Mouse (Mus musculus) embryonic facial prominence, embryonic 11.5 days (tissue): ENCODE results near the gene Sh3bp5. TPM values are rescaled to one million over a fixed set of nuclear protein-coding genes. Genes with fewer than 3 reads are reported as not detected.

ENCODE experiments used
- ATAC-seq: fragments of 200-750 bp; cut with Nextera tagmentation; replicated peaks from 2 replicates; pipeline ENCODE4 v1.8.0; 2017; ENCODE audit warnings: low read depth; ENCODE audit not compliant: insufficient number of reproducible peaks, low FRiP score, low TSS enrichment
- DNase-seq: peaks from one replicate; pipeline ENCODE4 v3.0.0-alpha.2; 2015; ENCODE audit warnings: low spot score
- H3K27ac ChIP-seq: fragments of 300-500 bp; sonication (generic); replicated peaks from 2 replicates; pipeline ENCODE4 v1.5.1; 2014; ENCODE audit warnings: mild to moderate bottlenecking, low read depth, low read length, control low read depth
- H3K27me3 ChIP-seq: fragments of 300-500 bp; sonication (generic); 2 replicates; pipeline ENCODE4 v1.6.1; 2014; ENCODE audit warnings: mild to moderate bottlenecking, low read length, moderate library complexity, mixed read lengths; ENCODE audit not compliant: control insufficient read depth, insufficient read depth
- H3K36me3 ChIP-seq: fragments of 300-500 bp; sonication (generic); replicated peaks from 2 replicates; pipeline ENCODE4 v1.6.1; 2014; ENCODE audit warnings: low read depth, mild to moderate bottlenecking, low read length, moderate library complexity, mixed read lengths; ENCODE audit not compliant: control insufficient read depth, insufficient read depth
- H3K4me1 ChIP-seq: fragments of 300-500 bp; sonication (generic); 2 replicates; pipeline ENCODE4 v1.6.1; 2014; ENCODE audit warnings: low read length, mixed read lengths; ENCODE audit not compliant: control insufficient read depth, insufficient read depth
- H3K4me2 ChIP-seq: fragments of 300-500 bp; sonication (generic); 2 replicates; pipeline ENCODE4 v1.6.1; 2014; ENCODE audit warnings: low read depth, mild to moderate bottlenecking, control low read depth, low read length, moderate library complexity
- H3K4me3 ChIP-seq: fragments of 300-500 bp; sonication (generic); 2 replicates; pipeline ENCODE4 v1.5.1; 2014; ENCODE audit warnings: low read depth, low read length, control low read depth
- H3K9ac ChIP-seq: fragments of 300-500 bp; sonication (generic); replicated peaks from 2 replicates; pipeline ENCODE4 v1.6.1; 2014; ENCODE audit warnings: mild to moderate bottlenecking, control low read depth, low read length
- H3K9me3 ChIP-seq: fragments of 300-500 bp; sonication (generic); replicated peaks from 2 replicates; pipeline ENCODE4 v1.6.1; 2016; ENCODE audit warnings: mild to moderate bottlenecking, low read length, inconsistent platforms, mixed read lengths; ENCODE audit not compliant: control insufficient read depth
- WGBS: fragments of 180-500 bp; shearing (Covaris S2); extraction: QIAGEN DNeasy Blood & Tissue Kit; methylation state at CpG from one replicate; pipeline ENCODE4 v1.1.7; 2014; 5-methylcytosine and 5-hydroxymethylcytosine counted together
- polyA plus RNA-seq: library from polyadenylated mRNA; unstranded; fragments of >200 nt; fragmentation: Nextera tagmentation; extraction: Ambion mirVana; gene quantifications from 2 replicates; pipeline ENCODE4 v1.2.1, GENCODE M21; 2014

Gene Sh3bp5
- polyA plus RNA-seq, 1 experiment from 2014 or later = 16.0 TPM

DNA sequence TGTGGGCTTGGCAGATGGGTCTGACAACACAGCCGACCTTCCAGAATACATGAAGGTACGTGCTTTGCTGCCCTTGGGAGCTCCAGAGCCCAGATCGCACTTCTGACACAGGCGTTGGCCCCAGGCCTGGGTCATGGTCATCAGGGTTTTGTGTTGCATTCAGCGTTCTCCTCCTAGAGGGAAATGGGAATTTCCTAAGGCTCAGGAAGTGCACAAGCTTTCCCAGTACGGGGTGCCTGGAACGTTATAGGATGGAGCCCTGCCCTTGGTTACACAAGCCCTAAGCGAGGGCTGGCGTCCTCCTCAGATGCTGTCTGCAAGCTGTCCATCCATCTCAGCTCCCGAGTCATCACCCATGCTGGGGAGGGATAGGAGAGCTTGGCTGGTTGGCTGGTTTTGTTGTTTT lies 23.2 kb downstream of the Sh3bp5 start:
- H3K27ac ChIP-seq = no peak overlapping the region
- no peak for ATAC-seq

DNA sequence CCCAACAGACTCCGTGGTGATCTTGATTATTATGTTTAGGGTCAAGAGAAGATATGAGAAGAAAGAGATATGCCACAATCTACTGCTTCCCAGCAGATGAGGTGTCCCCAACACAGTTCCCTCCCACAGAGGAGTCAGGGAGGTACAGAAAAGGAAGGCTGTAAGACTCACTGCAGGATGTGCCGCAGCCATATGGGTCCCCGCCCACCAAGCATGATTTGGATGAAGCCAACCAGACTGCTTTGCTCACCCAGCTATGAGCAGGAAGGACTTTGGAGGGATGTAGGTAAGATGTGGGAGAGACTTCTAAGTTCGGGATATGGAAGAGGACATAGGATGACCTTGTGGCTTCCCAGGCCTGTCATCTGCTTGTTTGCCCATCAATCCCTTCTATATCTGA lies 25.1 kb downstream of the Sh3bp5 start:
- H3K4me3 ChIP-seq = no peak overlapping the region
- H3K9me3 ChIP-seq = no peaks in the 10 kb centered on the region
- ATAC-seq (no peak), DNase-seq (no peak)
- H3K36me3 ChIP-seq = no peaks in the 10 kb centered on the region
- H3K4me1 ChIP-seq = peaks cover 4% of the 10 kb centered on the region
- no peak overlapping the region for H3K9ac ChIP-seq
- no peak overlapping the region for H3K27ac ChIP-seq
- WGBS = 78% methylated on average over 4 of the region's 4 CpGs
- no peak overlapping the region for H3K4me2 ChIP-seq
- no peaks in the 10 kb centered on the region for H3K27me3 ChIP-seq

More for the DNA sequence above, 23.2 kb downstream of the Sh3bp5 start:
- 58% methylated on average over 10 of the region's 10 CpGs for WGBS
- no peaks in the 10 kb centered on the region for H3K9me3 ChIP-seq
- no peaks in the 10 kb centered on the region for H3K36me3 ChIP-seq
- no peak overlapping the region for H3K9ac ChIP-seq
- no peaks in the 10 kb centered on the region for H3K27me3 ChIP-seq
- H3K4me2 ChIP-seq = no peak overlapping the region
- peaks cover 4% of the 10 kb centered on the region for H3K4me1 ChIP-seq
- no peak for DNase-seq
- H3K4me3 ChIP-seq = no peak overlapping the region

DNA sequence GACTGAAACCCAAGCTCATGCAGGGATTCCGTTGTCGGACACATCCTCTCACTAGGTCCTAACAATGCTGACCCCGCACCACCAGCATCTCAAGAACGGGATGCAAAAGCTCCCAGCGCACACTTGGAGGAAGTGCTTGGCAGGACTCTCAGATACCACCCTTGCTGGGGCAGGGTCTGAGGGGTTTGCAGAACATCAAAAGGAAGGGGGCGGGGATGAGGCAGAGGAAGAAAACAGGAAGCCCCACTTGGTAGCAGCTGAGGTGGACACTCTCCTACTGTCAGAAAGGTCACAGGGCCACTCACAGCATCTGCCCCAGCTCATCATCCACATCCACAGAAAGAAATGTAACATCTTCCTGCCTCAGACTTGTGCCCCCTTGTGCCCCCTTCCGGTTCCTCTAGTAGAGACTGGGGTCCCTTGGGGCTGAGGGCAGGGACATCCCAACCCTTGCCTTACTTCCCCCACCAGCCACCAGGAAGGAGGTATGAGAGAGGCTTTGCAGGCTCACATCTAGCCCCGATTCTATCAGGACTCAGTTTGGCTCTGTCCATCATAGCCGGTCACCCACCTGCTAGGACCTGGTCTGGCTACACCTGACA lies 25.7 kb downstream of the Sh3bp5 start:
- H3K27me3 ChIP-seq = no peaks in the 10 kb centered on the region
- H3K9ac ChIP-seq = no peak overlapping the region
- peaks cover 4% of the 10 kb centered on the region for H3K4me1 ChIP-seq
- ATAC-seq (no peak), DNase-seq (no peak)
- no peak overlapping the region for H3K4me3 ChIP-seq
- no peak overlapping the region for H3K27ac ChIP-seq
- 75% methylated on average over 9 of the region's 9 CpGs for WGBS
- no peaks in the 10 kb centered on the region for H3K36me3 ChIP-seq
- no peaks in the 10 kb centered on the region for H3K9me3 ChIP-seq
- H3K4me2 ChIP-seq = no peak overlapping the region

DNA sequence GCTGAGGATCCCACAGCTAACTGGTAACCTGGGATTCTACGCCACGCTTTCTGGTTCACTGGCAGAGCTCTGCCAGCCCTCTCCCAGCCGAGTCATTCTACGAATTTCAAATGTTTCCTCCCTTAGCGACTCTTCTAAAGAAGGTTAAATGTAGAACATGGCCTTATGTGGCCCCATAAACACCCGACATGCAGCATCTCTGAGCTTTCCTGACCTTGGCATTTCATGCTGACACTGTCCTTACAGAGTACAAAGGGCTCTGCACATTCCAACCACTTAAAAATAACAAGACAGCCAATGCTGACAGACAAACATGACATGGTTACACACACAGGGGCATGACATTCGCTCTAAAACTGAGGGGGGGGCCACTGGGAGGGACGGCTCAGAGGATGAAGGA lies 27.2 kb downstream of the Sh3bp5 start:
- no peak overlapping the region for H3K4me3 ChIP-seq
- no peak overlapping the region for H3K9ac ChIP-seq
- H3K9me3 ChIP-seq = no peaks in the 10 kb centered on the region
- WGBS = 24% methylated on average over 8 of the region's 8 CpGs
- no peak overlapping the region for H3K4me2 ChIP-seq
- H3K36me3 ChIP-seq = no peaks in the 10 kb centered on the region; the same call in 1 of the 2 replicates
- DNase-seq (no peak), ATAC-seq (no peak)
- H3K4me1 ChIP-seq = peaks cover 4% of the 10 kb centered on the region
- no peak overlapping the region for H3K27ac ChIP-seq
- H3K27me3 ChIP-seq = no peaks in the 10 kb centered on the region

- ATAC-seq = no peak
- H3K36me3 ChIP-seq = no peaks in the 10 kb centered on the region; the same call in 1 of the 2 replicates
- H3K9ac ChIP-seq = no peak overlapping the region
- H3K4me1 ChIP-seq = peaks cover 4% of the 10 kb centered on the region
- H3K27me3 ChIP-seq = no peaks in the 10 kb centered on the region
- no peaks in the 10 kb centered on the region for H3K9me3 ChIP-seq
- 46% methylated on average over 6 of the region's 6 CpGs for WGBS
- H3K4me3 ChIP-seq = no peak overlapping the region
- DNase-seq = no peak
- no peak overlapping the region for H3K4me2 ChIP-seq
- H3K27ac ChIP-seq = no peak overlapping the region
Observed at GRCm38 (mm10) chr14:31407911-31408604, 27.8 kb downstream of the Sh3bp5 start.

DNA sequence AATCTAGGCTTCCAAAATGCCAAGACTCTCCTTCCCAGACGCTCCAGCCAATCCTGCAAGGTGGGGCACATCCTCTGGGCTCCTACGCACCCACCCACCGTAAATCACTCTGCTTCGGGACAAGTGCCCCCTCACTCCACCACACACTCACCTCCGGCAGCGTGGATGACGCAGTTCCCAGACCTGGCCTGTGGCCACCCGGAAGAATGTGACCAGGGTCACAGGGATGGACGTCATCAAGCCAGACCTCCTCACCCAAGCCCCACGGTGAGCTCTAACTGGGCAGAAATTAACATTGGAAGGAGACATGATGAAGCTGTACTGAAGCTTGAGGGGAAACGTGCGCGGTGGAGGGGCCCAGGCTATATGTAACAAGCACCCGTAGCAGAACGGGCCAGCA lies 28.7 kb downstream of the Sh3bp5 start:
- ATAC-seq (no peak), DNase-seq (no peak)
- no peak overlapping the region for H3K4me3 ChIP-seq
- H3K4me2 ChIP-seq = no peak overlapping the region
- WGBS = 73% methylated on average over 15 of the region's 15 CpGs
- no peak overlapping the region; the same call in 1 of the 2 replicates for H3K27ac ChIP-seq
- no peak overlapping the region for H3K9ac ChIP-seq
- H3K4me1 ChIP-seq = peaks cover 4% of the 10 kb centered on the region; the same call in 1 of the 2 replicates
- H3K9me3 ChIP-seq = no peaks in the 10 kb centered on the region
- H3K27me3 ChIP-seq = no peaks in the 10 kb centered on the region
- no peaks in the 10 kb centered on the region; the same call in 1 of the 2 replicates for H3K36me3 ChIP-seq

GRCm38 (mm10) chr14:31406154-31406810 lies 29.6 kb downstream of the Sh3bp5 start:
- H3K9me3 ChIP-seq = no peaks in the 10 kb centered on the region
- no peaks in the 10 kb centered on the region for H3K27me3 ChIP-seq
- ATAC-seq (no peak), DNase-seq (no peak)
- H3K36me3 ChIP-seq = no peaks in the 10 kb centered on the region; the same call in 1 of the 2 replicates
- H3K27ac ChIP-seq = no peak overlapping the region
- H3K4me2 ChIP-seq = no peak overlapping the region
- H3K4me3 ChIP-seq = no peak overlapping the region
- H3K4me1 ChIP-seq = peaks cover 4% of the 10 kb centered on the region; the same call in 1 of the 2 replicates
- no peak overlapping the region for H3K9ac ChIP-seq
- WGBS = 85% methylated on average over 12 of the region's 12 CpGs

GRCm38 (mm10) chr14:31405652-31406051 lies 30.2 kb downstream of the Sh3bp5 start:
- no peaks in the 10 kb centered on the region for H3K27me3 ChIP-seq
- WGBS = 85% methylated on average over 6 of the region's 6 CpGs
- H3K4me2 ChIP-seq = no peak overlapping the region
- no peaks in the 10 kb centered on the region for H3K9me3 ChIP-seq
- H3K36me3 ChIP-seq = no peaks in the 10 kb centered on the region; the same call in 1 of the 2 replicates
- H3K4me1 ChIP-seq = peaks cover 4% of the 10 kb centered on the region; the same call in 1 of the 2 replicates
- no peak overlapping the region for H3K4me3 ChIP-seq
- no peak overlapping the region for H3K27ac ChIP-seq
- ATAC-seq (no peak), DNase-seq (no peak)
- H3K9ac ChIP-seq = no peak overlapping the region
